Mouse (Mus musculus) Patski (cell line): Measurements from ENCODE around the gene 2510002D24Rik. TPM values are rescaled to one million over a fixed set of nuclear protein-coding genes. Genes with fewer than 3 reads are reported as not detected.

Experiments used
- ATAC-seq: fragments of 100-300 bp; one replicate; pipeline ENCODE4 v1.8.0; 2021
- CTCF ChIA-PET: fragments of 350-600 bp; sonication (Branson Sonifier 250); formaldehyde crosslinking; loops from one replicate; lab custom pipeline; 2022; ENCODE audit warnings: inconsistent platforms; lab: Charles Lee
- POLR2A ChIA-PET: fragments of 350-600 bp; sonication (Branson Sonifier 250); formaldehyde crosslinking; loops from one replicate; lab custom pipeline; 2022; ENCODE audit warnings: antibody characterized with exemption, inconsistent platforms; lab: Charles Lee
- DNase-seq: peaks from one replicate; pipeline ENCODE4 v3.0.0-alpha.2; 2011; ENCODE audit warnings: low read depth, low spot score
- H3K27me3 ChIP-seq: fragments of 371-371 bp; one replicate; pipeline ENCODE4 v1.5.1; 2021
- CTCF ChIP-seq: fragments of 100-300 bp; IDR thresholded peaks from one replicate; pipeline ENCODE4 v1.5.1; 2021
- in situ Hi-C: fragments of 300-500 bp; cut with MboI; formaldehyde crosslinking; loops from 3 replicates; pipeline ENCODE4 v1.11.1; 2018; ENCODE audit warnings: low pct_unique_long_range_greater_than_20kb, mixed read lengths
- polyA plus RNA-seq: library from polyadenylated mRNA; unstranded; gene quantifications from one replicate; pipeline ENCODE4 v1.2.3, GENCODE M21; 2021

2510002D24Rik gene
- polyA plus RNA-seq, 1 experiment from 2014 or later: 17.6 TPM

DNA sequence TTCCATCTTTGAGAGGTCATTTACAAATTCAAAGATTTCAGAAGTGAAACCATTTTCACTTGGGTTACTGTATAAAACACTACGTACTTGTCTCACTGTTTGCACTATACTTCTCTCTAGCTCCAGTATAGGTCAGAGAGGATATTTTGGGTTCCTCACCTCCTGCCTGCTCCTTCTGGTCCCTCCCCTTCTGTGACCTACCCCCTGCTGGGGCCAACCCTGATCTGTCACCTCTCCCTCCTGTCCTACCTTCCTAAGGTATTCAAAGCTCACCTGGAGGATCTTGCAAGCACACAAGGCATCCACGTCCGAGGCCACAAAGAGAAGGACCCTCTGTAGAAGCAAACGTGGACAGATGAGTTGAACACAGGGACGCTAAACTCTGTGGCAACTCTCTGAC lies 25.3 kb upstream of the 2510002D24Rik start:
- TF ChIP-seq CTCF: no peak
- no peak for ATAC-seq
- POLR2A ChIA-PET: no interaction called here
- CTCF ChIA-PET: interaction anchor here (1.0 to 1.5 kb wide), 2 partner anchors 12 to 124 kb away, joined by 3 to 4 read pairs; no protein-coding TSS in a partner anchor
- in situ Hi-C loops: no loop called here
- no peak for DNase-seq
- H3K27me3 ChIP-seq: no peaks in the 10 kb centered on the region

- in situ Hi-C loops: no loop called here
- peak; percentile 96 for ATAC-seq
- H3K27me3 ChIP-seq: no peaks in the 10 kb centered on the region
- TF ChIP-seq CTCF: no peak
- peak; percentile 89 for DNase-seq
- POLR2A ChIA-PET: interaction anchor here (1.2 to 1.4 kb wide), 2 partner anchors 14 to 125 kb away, joined by 3 read pairs; no protein-coding TSS in a partner anchor
- CTCF ChIA-PET: interaction anchor here (1.0 to 1.5 kb wide), 3 partner anchors 13 to 124 kb away, joined by 3 to 4 read pairs (median 3); no protein-coding TSS in a partner anchor
These were observed 24.7 kb upstream of the 2510002D24Rik start, which contains the start of the genes Ufd1 and Cdc45 for GRCm38 (mm10) chr16:18811468-18812384. Gene Ufd1 (plus strand): TSS chr16:18811779. Gene Cdc45 (minus strand): TSS chr16:18811987.

DNA sequence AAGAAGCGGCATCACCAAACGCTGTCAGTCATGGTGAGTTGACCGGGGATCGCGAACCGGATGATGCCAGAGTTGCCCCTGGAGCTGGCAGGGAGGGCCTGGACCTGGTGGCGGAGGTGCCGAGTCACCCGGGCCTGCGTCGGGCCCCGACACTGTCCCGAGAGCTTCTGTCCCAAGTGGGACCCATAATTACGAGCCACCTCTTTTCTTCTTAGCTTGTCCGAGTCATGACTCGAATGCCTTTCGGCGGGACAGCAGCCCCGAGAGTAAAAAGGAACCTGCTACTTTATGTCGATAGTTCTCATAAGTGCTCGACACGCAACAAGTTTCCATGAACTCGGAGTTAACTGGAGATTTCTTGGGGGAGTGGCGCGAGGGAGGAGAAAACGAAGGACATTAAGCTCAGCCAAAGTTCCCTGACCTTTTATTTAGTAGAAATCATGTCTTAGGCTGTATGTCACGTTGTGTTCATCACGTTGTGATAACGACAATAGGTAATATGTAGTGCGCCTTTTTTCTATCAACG lies 23.9 kb upstream of the 2510002D24Rik start:
- ATAC-seq: no peak

GRCm38 (mm10) chr16:18822356-18822755 lies 14.0 kb upstream of the 2510002D24Rik start:
- ATAC-seq (no peak), DNase-seq (no peak)
- ChIA-PET POLR2A (no interaction called here), CTCF (interaction anchor here (0.9 kb wide), 1 partner anchor 10 kb away, joined by 3 read pairs; no protein-coding TSS in a partner anchor)
- no peak for TF ChIP-seq CTCF
- in situ Hi-C loops: no loop called here
- no peaks in the 10 kb centered on the region for H3K27me3 ChIP-seq

More for the DNA sequence above, 23.9 kb upstream of the 2510002D24Rik start:
- in situ Hi-C loops: no loop called here
- no peaks in the 10 kb centered on the region for H3K27me3 ChIP-seq
- CTCF ChIA-PET: interaction anchor here (1.2 kb wide), 1 partner anchor 42 kb away, joined by 3 read pairs; no protein-coding TSS in a partner anchor
- POLR2A ChIA-PET: interaction anchor here (1.2 to 1.4 kb wide), 2 partner anchors 13 to 126 kb away, joined by 3 read pairs; no protein-coding TSS in a partner anchor
- no peak for DNase-seq
- TF ChIP-seq CTCF: no peak

GRCm38 (mm10) chr16:18822925-18823324 lies 13.5 kb upstream of the 2510002D24Rik start:
- DNase-seq (no peak), ATAC-seq (no peak)
- POLR2A ChIA-PET: no interaction called here
- no peak for TF ChIP-seq CTCF
- CTCF ChIA-PET: no interaction called here
- H3K27me3 ChIP-seq: no peaks in the 10 kb centered on the region
- in situ Hi-C loops: no loop called here

GRCm38 (mm10) chr16:18828630-18829029 lies 7.7 kb upstream of the 2510002D24Rik start:
- no peak for TF ChIP-seq CTCF
- H3K27me3 ChIP-seq: no peaks in the 10 kb centered on the region
- no peak for ATAC-seq
- DNase-seq: no peak
- ChIA-PET POLR2A (interaction anchor here (1.0 kb wide), 1 partner anchor 12 kb away, joined by 3 read pairs; no protein-coding TSS in a partner anchor), CTCF (interaction anchor here (1.6 kb wide), 1 partner anchor 11 kb away, joined by 3 read pairs; no protein-coding TSS in a partner anchor)
- in situ Hi-C loops: no loop called here

DNA sequence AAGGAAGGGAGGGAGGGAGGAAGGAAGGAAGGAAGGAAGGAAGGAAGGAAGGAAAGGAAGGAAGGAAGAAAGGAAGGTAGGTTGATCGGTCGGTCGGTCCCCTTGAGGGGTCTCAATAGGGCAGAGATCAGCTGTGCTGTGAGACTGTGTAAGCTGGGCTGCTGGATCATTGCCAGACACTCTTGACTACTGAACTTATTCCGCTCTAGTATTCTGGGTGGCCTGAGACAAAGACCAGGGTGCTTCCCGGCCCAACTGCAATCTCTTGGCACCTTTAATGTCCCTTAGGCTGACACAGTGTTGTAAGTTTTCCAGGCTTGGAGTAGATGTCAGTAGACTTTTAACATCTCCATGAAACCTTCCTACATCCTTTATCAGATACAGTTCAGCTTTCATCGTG lies 7.3 kb upstream of the 2510002D24Rik start:
- CTCF ChIA-PET: interaction anchor here (1.6 kb wide), 1 partner anchor 11 kb away, joined by 3 read pairs; no protein-coding TSS in a partner anchor
- POLR2A ChIA-PET: interaction anchor here (1.0 kb wide), 1 partner anchor 13 kb away, joined by 3 read pairs; no protein-coding TSS in a partner anchor
- no peaks in the 10 kb centered on the region for H3K27me3 ChIP-seq
- DNase-seq (no peak), ATAC-seq (no peak)
- no peak for TF ChIP-seq CTCF
- in situ Hi-C loops: no loop called here

- ChIA-PET CTCF (interaction anchor here (1.2 to 1.7 kb wide), 4 partner anchors 12 to 44 kb away, joined by 3 to 6 read pairs (median 3); no protein-coding TSS in a partner anchor), POLR2A (no interaction called here)
- ATAC-seq (no peak), DNase-seq (no peak)
- H3K27me3 ChIP-seq: no peaks in the 10 kb centered on the region
- TF ChIP-seq CTCF: no peak
- in situ Hi-C loops: no loop called here
These were observed 2.9 kb upstream of the 2510002D24Rik start for GRCm38 (mm10) chr16:18833486-18833885.

GRCm38 (mm10) chr16:18836073-18836467 lies 308 bp upstream of the 2510002D24Rik start:
- DNase-seq (no peak), ATAC-seq (peak; percentile 4)
- ChIA-PET CTCF (interaction anchor here (1.2 kb wide), 1 partner anchor 23 kb away, joined by 3 read pairs; no protein-coding TSS in a partner anchor), POLR2A (interaction anchor here (0.6 to 1.1 kb wide), 3 partner anchors 18 to 139 kb away, joined by 4 to 6 read pairs (median 5); partner anchors contain the start of gene Hira)
- TF ChIP-seq CTCF: no peak
- no peaks in the 10 kb centered on the region for H3K27me3 ChIP-seq
- in situ Hi-C loops: loop anchor here (5.0 kb wide), 1 partner anchor 81 kb away; no protein-coding TSS in a partner anchor

GRCm38 (mm10) chr16:18838346-18838745 lies 2.0 kb downstream of the 2510002D24Rik start:
- CTCF ChIA-PET: no interaction called here
- no peak for DNase-seq
- ATAC-seq: no peak
- H3K27me3 ChIP-seq: no peaks in the 10 kb centered on the region
- POLR2A ChIA-PET: no interaction called here
- TF ChIP-seq CTCF: no peak
- in situ Hi-C loops: loop anchor here (5.0 kb wide), 1 partner anchor 79 kb away; no protein-coding TSS in a partner anchor
